Mouse (Mus musculus) cerebellum, adult 2 months (tissue): ENCODE results near the gene Med21. TPM values are rescaled to one million over a fixed set of nuclear protein-coding genes. Genes with fewer than 3 reads are reported as not detected.

ENCODE experiments used
- DNase-seq, 2 experiments: peaks; one replicate each; pipeline ENCODE4 v3.0.0; 2021
- H3K27ac ChIP-seq: fragments of 200-500 bp; 2 replicates; pipeline ENCODE4 v1.5.1; 2012; ENCODE audit warnings: low read length, control low read depth, inconsistent platforms; ENCODE audit not compliant: insufficient read depth
- H3K27me3 ChIP-seq: fragments of 200-500 bp; 2 replicates; pipeline ENCODE4 v1.6.1; 2012; ENCODE audit warnings: inconsistent platforms, mild to moderate bottlenecking, low read length, moderate library complexity; ENCODE audit not compliant: control insufficient read depth, insufficient read depth
- H3K4me1 ChIP-seq: fragments of 200-500 bp; 2 replicates; pipeline ENCODE4 v1.6.1; 2011; ENCODE audit warnings: low read length; ENCODE audit not compliant: control insufficient read depth, insufficient read depth
- H3K4me3 ChIP-seq: fragments of 200-500 bp; replicated peaks from 2 replicates; pipeline ENCODE3; 2011; ENCODE audit warnings: mild to moderate bottlenecking, low read depth, low read length, control low read depth; ENCODE audit not compliant: insufficient read depth
- CTCF ChIP-seq: fragments of 200-500 bp; IDR thresholded peaks from 2 replicates; pipeline ENCODE4 v1.5.1; 2011; ENCODE audit warnings: low read depth, mild to moderate bottlenecking, control low read depth, low read length, moderate library complexity, borderline replicate concordance; ENCODE audit not compliant: insufficient read depth
- POLR2A ChIP-seq: fragments of 200-500 bp; IDR thresholded peaks from 2 replicates; pipeline ENCODE4 v1.6.1; 2011; ENCODE audit warnings: low read length, control low read depth, borderline replicate concordance; ENCODE audit not compliant: insufficient read depth
- WGBS: fragments of 180-500 bp; shearing (Covaris S2); methylation state at CpG from one replicate; pipeline ENCODE4 v1.1.7; 2018; 5-methylcytosine and 5-hydroxymethylcytosine counted together
- polyA plus RNA-seq: library from polyadenylated mRNA; depleted of rRNA; stranded (reverse); fragments of >200 nt; gene quantifications from 2 replicates; pipeline ENCODE4 v1.2.3, GENCODE M21; 2012

The Med21 gene
- polyA plus RNA-seq, 1 experiment, result 93.1 TPM

GRCm38 (mm10) chr6:146643184-146643570 is 830 bp downstream of the Med21 start:
- WGBS, result 30% methylated on average over 11 of the region's 11 CpGs
- Histone ChIP-seq H3K4me1 (0 out of 2 replicates have a peak, but pooled peaks cover 3% of the 10 kb centered on the region), H3K27me3 (no peaks in the 10 kb centered on the region), H3K4me3 (peak overlapping the region; percentile 70), H3K27ac (no peak overlapping the region)
- DNase-seq, result peak in 1 of 2 experiments; percentile 18
- TF ChIP-seq POLR2A (no peak), CTCF (no peak)

GRCm38 (mm10) chr6:146650013-146650412 is 7.7 kb downstream of the Med21 start:
- no peaks in the 10 kb centered on the region for H3K27me3 ChIP-seq
- TF ChIP-seq POLR2A (no peak), CTCF (no peak)
- DNase-seq, result no peak
- H3K4me1 ChIP-seq, result no peaks in the 10 kb centered on the region
- no peak overlapping the region for H3K27ac ChIP-seq
- WGBS, result 34% methylated on average over 2 of the region's 2 CpGs
- no peak overlapping the region for H3K4me3 ChIP-seq

GRCm38 (mm10) chr6:146651431-146651830 is 9.1 kb downstream of the Med21 start:
- no peak for DNase-seq
- no peaks in the 10 kb centered on the region for H3K4me1 ChIP-seq
- TF ChIP-seq CTCF (no peak), POLR2A (no peak)
- H3K27ac ChIP-seq, result no peak overlapping the region
- no peak overlapping the region for H3K4me3 ChIP-seq
- H3K27me3 ChIP-seq, result no peaks in the 10 kb centered on the region

GRCm38 (mm10) chr6:146653197-146653596 is 10.8 kb downstream of the Med21 start:
- no peaks in the 10 kb centered on the region for H3K4me1 ChIP-seq
- H3K27me3 ChIP-seq, result no peaks in the 10 kb centered on the region
- DNase-seq, result no peak
- 60% methylated on average over 3 of the region's 3 CpGs for WGBS
- no peak overlapping the region for H3K4me3 ChIP-seq
- no peak overlapping the region for H3K27ac ChIP-seq
- no peak for TF ChIP-seq CTCF
- no peak for TF ChIP-seq POLR2A

GRCm38 (mm10) chr6:146660591-146660990 is 18.2 kb downstream of the Med21 start:
- no peaks in the 10 kb centered on the region for H3K27me3 ChIP-seq
- WGBS, result 62% methylated on average over 2 of the region's 2 CpGs
- TF ChIP-seq POLR2A, result no peak
- peak; percentile 23; the same call in 1 of the 2 replicates for TF ChIP-seq CTCF
- H3K4me1 ChIP-seq, result no peaks in the 10 kb centered on the region
- no peak overlapping the region for H3K4me3 ChIP-seq
- DNase-seq, result no peak
- no peak overlapping the region for H3K27ac ChIP-seq

GRCm38 (mm10) chr6:146661655-146662054 is 19.3 kb downstream of the Med21 start:
- Histone ChIP-seq H3K27ac (no peak overlapping the region), H3K4me3 (no peak overlapping the region), H3K27me3 (no peaks in the 10 kb centered on the region), H3K4me1 (no peaks in the 10 kb centered on the region)
- WGBS, result 66% methylated on average over 5 of the region's 5 CpGs
- no peak for DNase-seq
- no peak for TF ChIP-seq CTCF
- TF ChIP-seq POLR2A, result no peak

- Histone ChIP-seq H3K27me3 (no peaks in the 10 kb centered on the region), H3K4me1 (no peaks in the 10 kb centered on the region), H3K27ac (no peak overlapping the region), H3K4me3 (no peak overlapping the region)
- WGBS, result 25% methylated on average over 5 of the region's 5 CpGs
- TF ChIP-seq CTCF (peak; percentile 78), POLR2A (no peak)
- peak in 1 of 2 experiments; percentile 30 for DNase-seq
Measured at GRCm38 (mm10) chr6:146662679-146663078, 20.3 kb downstream of the Med21 start.

- no peak overlapping the region for H3K4me3 ChIP-seq
- no peaks in the 10 kb centered on the region for H3K4me1 ChIP-seq
- 53% methylated on average over 5 of the region's 5 CpGs for WGBS
- no peak for DNase-seq
- H3K27me3 ChIP-seq, result no peaks in the 10 kb centered on the region
- TF ChIP-seq POLR2A, result no peak
- no peak for TF ChIP-seq CTCF
- no peak overlapping the region for H3K27ac ChIP-seq
Measured at GRCm38 (mm10) chr6:146664116-146664515, 21.8 kb downstream of the Med21 start.
